Mouse (Mus musculus) Patski (cell line): ENCODE results near the gene Fbxl21. TPM values are rescaled to one million over a fixed set of nuclear protein-coding genes. Genes with fewer than 3 reads are reported as not detected.

ENCODE experiments used
- ATAC-seq: fragments of 100-300 bp; one replicate; pipeline ENCODE4 v1.8.0; 2021
- CTCF ChIA-PET: fragments of 350-600 bp; sonication (Branson Sonifier 250); formaldehyde crosslinking; loops from one replicate; lab custom pipeline; 2022; ENCODE audit warnings: inconsistent platforms; lab: Charles Lee
- POLR2A ChIA-PET: fragments of 350-600 bp; sonication (Branson Sonifier 250); formaldehyde crosslinking; loops from one replicate; lab custom pipeline; 2022; ENCODE audit warnings: antibody characterized with exemption, inconsistent platforms; lab: Charles Lee
- DNase-seq: peaks from one replicate; pipeline ENCODE4 v3.0.0-alpha.2; 2011; ENCODE audit warnings: low read depth, low spot score
- H3K27me3 ChIP-seq: fragments of 371-371 bp; one replicate; pipeline ENCODE4 v1.5.1; 2021
- CTCF ChIP-seq: fragments of 100-300 bp; IDR thresholded peaks from one replicate; pipeline ENCODE4 v1.5.1; 2021
- in situ Hi-C: fragments of 300-500 bp; cut with MboI; formaldehyde crosslinking; loops from 3 replicates; pipeline ENCODE4 v1.11.1; 2018; ENCODE audit warnings: low pct_unique_long_range_greater_than_20kb, mixed read lengths
- polyA plus RNA-seq: library from polyadenylated mRNA; unstranded; gene quantifications from one replicate; pipeline ENCODE4 v1.2.3, GENCODE M21; 2021

Fbxl21 gene
- polyA plus RNA-seq, 1 experiment from 2014 or later = 3.8 TPM

DNA sequence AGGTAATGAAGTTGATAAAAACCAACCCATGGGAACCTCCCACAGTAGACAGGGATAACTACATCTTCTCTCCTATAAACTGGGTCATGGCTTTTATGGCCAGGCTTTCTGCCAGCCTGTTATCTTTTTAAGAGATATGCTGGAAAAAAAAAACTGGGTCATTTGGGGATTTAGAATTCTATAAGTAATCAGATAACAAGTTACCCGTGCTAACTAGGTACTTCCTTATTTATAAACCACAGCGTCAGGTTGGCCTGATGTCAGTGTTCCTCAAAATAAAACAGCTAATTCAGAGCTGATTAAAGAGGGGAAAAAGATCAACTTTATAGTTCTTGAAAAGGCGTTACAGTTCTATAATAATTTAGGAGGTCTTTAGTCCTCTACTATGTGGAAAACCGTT, 6.8 kb downstream of the Fbxl21 start:
- ChIA-PET POLR2A (no interaction called here), CTCF (no interaction called here)
- in situ Hi-C loops = no loop called here
- H3K27me3 ChIP-seq = no peaks in the 10 kb centered on the region
- ATAC-seq (no peak), DNase-seq (no peak)
- no peak for TF ChIP-seq CTCF

- ATAC-seq (no peak), DNase-seq (no peak)
- H3K27me3 ChIP-seq = no peaks in the 10 kb centered on the region
- ChIA-PET POLR2A (no interaction called here), CTCF (interaction anchor here (0.9 to 2.1 kb wide), 2 partner anchors 9 to 10 kb away, joined by 4 to 5 read pairs; no protein-coding TSS in a partner anchor)
- TF ChIP-seq CTCF = no peak
- in situ Hi-C loops = no loop called here
These were observed 7.4 kb downstream of the Fbxl21 start for GRCm38 (mm10) chr13:56529685-56530084.

- H3K27me3 ChIP-seq = no peaks in the 10 kb centered on the region
- in situ Hi-C loops = no loop called here
- no peak for ATAC-seq
- no peak for DNase-seq
- ChIA-PET CTCF (no interaction called here), POLR2A (no interaction called here)
- no peak for TF ChIP-seq CTCF
These were observed 12.7 kb downstream of the Fbxl21 start for GRCm38 (mm10) chr13:56534931-56535330.

DNA sequence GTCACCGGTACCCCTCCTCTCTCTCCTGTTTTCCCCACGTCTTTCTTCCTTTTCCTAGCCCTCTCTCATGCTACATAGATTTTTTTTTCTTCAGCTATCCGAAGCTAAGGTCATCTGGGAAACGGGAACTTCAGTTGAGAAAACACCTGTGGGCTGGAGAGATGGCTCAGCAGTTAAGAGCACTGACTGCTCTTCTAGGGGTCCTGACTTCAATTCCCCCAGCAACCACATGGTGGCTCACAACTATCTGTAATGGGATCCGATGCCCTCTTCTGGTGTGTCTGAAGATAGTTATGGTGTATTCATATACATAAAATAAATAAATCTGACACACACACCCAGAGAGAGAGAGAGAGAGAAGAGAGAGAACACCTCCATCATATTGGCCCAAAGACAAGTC, 13.3 kb downstream of the Fbxl21 start:
- ChIA-PET POLR2A (no interaction called here), CTCF (no interaction called here)
- H3K27me3 ChIP-seq = no peaks in the 10 kb centered on the region
- DNase-seq (no peak), ATAC-seq (no peak)
- TF ChIP-seq CTCF = peak; percentile 39
- in situ Hi-C loops = no loop called here

DNA sequence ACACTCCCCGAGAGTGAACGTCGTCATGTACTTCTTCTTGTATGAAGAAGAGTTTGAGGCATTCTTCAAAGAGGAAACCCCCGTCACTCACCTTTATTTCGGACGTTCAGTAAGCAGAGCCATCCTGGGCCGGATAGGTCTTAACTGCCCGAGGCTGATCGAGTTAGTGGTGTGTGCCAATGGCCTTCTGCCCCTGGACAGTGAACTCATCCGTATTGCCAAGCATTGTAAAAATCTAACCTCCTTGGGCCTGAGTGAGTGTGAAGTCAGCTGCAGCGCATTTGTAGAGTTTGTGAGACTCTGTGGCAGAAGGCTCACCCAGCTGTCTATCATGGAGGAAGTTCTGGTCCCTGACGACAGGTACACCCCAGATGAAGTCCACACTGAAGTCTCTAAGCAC, 14.8 kb downstream of the Fbxl21 start:
- POLR2A ChIA-PET = no interaction called here
- CTCF ChIA-PET = no interaction called here
- no peak for TF ChIP-seq CTCF
- ATAC-seq = no peak
- DNase-seq = no peak
- in situ Hi-C loops = no loop called here
- no peaks in the 10 kb centered on the region for H3K27me3 ChIP-seq

- H3K27me3 ChIP-seq = no peaks in the 10 kb centered on the region
- ATAC-seq (no peak), DNase-seq (no peak)
- ChIA-PET CTCF (interaction anchor here (0.6 to 1.4 kb wide), 5 partner anchors 9 to 103 kb away, joined by 3 to 4 read pairs (median 4); partner anchors contain the start of gene Lect2), POLR2A (no interaction called here)
- peak; percentile 58 for TF ChIP-seq CTCF
- in situ Hi-C loops = no loop called here
These were observed 17.6 kb downstream of the Fbxl21 start for GRCm38 (mm10) chr13:56539846-56540245.

DNA sequence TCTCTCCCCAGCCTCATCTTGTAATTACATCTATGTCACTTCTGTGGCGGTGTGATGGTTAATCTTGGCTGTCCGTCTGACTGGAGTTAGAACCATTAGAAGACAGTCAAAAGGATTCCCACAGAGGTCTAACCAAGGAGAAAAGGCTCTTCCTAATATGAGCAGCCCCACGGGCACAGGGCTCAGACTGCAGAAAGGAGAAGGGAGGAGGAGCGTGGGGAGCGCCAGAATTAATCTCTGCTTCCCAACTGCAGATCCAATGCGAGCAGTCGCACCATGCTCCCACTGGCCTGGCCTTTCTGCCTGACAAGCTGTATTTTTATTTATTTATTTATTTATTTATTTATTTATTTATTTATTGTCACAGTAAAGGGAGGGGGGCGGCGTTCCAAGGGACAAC, 21.5 kb downstream of the Fbxl21 start:
- TF ChIP-seq CTCF = no peak

DNA sequence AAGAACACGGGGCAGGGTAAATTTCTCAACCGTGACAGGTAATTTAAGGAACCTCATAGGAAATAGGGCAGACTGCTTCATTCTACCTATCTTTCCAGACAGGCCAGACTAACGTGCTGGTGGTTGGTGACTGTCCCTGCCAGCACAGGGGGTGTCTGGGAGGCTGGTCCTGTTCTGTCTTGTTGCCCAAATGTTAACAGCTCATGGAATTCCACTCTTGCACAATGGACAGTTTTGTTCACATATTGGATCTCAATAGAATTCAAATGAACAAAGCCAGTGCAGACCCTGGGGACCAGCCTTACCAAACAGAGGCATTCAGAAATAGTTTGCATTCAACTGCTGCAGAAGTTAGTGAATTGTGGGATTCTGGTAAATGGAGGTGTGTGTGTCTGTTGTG, 22.7 kb downstream of the Fbxl21 start:
- in situ Hi-C loops = loop anchor here (5.0 kb wide), 1 partner anchor 68 kb away; no protein-coding TSS in a partner anchor
- CTCF ChIA-PET = interaction anchor here (1.2 kb wide), 1 partner anchor 10 kb away, joined by 3 read pairs; no protein-coding TSS in a partner anchor
- DNase-seq (no peak), ATAC-seq (no peak)
- H3K27me3 ChIP-seq = no peaks in the 10 kb centered on the region
- no peak for TF ChIP-seq CTCF
- POLR2A ChIA-PET = no interaction called here

More for the DNA sequence above, 21.5 kb downstream of the Fbxl21 start:
- no peaks in the 10 kb centered on the region for H3K27me3 ChIP-seq
- POLR2A ChIA-PET = no interaction called here
- CTCF ChIA-PET = no interaction called here
- ATAC-seq (no peak), DNase-seq (no peak)
- in situ Hi-C loops = no loop called here

DNA sequence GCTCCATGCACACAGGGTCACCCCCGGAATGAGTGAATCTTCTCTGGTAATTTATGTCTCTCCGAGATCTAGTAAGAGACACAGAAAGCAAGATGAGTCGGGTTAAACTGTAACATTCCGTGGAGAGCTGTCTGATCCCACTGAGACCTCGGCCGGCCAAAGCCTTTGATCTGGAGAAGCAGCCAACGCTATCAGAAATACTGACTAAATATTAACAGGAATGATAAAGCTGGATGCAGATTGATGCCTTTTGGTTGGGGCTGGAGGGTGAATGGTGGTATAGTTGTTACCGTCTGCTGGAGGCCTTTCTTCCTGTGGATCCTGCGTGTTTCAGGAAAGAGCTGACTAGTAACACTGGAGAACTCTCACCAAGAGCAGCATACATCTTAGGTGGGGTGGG, 26.1 kb downstream of the Fbxl21 start, which contains the start of gene Lect2:
Lect2 (minus strand) TSS at position 102 of the 400 bp plus-strand sequence.
- TF ChIP-seq CTCF = no peak
- CTCF ChIA-PET = interaction anchor here (1.8 kb wide), 1 partner anchor 9 kb away, joined by 4 read pairs; no protein-coding TSS in a partner anchor

DNA sequence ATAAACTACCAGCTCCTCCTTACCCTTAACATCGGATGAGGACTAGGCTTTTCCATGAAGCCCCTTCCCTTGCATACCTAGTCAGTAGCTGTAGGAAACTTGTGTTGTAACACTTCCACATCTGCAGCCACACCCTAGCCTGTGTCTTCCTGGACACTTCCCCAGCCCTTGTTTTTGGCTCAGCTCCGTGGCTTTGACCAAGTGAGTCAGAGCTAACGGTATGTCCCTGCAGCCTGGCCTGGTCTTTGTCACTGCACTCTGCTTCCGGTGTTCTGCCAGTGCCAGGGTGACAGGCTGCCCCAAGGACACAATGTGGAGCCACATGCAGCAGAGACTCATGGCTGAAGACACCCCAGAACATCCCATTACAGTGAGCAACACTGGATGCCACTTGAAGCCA, 27.1 kb downstream of the Fbxl21 start:
- DNase-seq = no peak
- in situ Hi-C loops = loop anchor here (5.0 kb wide), 1 partner anchor 72 kb away; no protein-coding TSS in a partner anchor
- POLR2A ChIA-PET = no interaction called here
- no peaks in the 10 kb centered on the region for H3K27me3 ChIP-seq
- CTCF ChIA-PET = interaction anchor here (1.8 kb wide), 1 partner anchor 10 kb away, joined by 4 read pairs; no protein-coding TSS in a partner anchor
- TF ChIP-seq CTCF = no peak
- no peak for ATAC-seq

More for the DNA sequence above, 26.1 kb downstream of the Fbxl21 start, which contains the start of gene Lect2:
- no peak for ATAC-seq
- in situ Hi-C loops = loop anchor here (5.0 kb wide), 1 partner anchor 71 kb away; no protein-coding TSS in a partner anchor
- no peaks in the 10 kb centered on the region for H3K27me3 ChIP-seq
- no peak for DNase-seq
- POLR2A ChIA-PET = no interaction called here

DNA sequence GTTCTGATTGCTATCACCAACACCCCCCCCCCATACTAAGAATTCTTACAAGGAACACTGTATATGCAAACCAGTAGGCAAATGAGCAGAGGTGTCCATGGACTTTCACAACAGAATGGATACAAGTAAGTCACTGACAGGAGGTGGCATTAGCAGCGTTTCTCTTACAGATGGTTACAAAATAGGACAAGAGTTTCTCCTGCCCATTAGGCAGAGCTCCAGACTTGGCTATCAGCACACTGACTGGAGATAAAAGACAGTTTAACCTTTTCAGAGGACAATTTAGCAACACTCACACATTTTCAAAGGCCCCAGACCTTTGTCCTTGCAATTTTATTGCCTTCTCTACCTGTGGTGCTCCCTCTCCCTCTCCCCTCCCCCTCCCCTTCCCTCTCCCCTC, 28.3 kb downstream of the Fbxl21 start:
- DNase-seq (no peak), ATAC-seq (no peak)
- ChIA-PET POLR2A (no interaction called here), CTCF (interaction anchor here (0.9 kb wide), 2 partner anchors 10 to 13 kb away, joined by 3 to 4 read pairs; no protein-coding TSS in a partner anchor)
- no peaks in the 10 kb centered on the region for H3K27me3 ChIP-seq
- in situ Hi-C loops = no loop called here
- no peak for TF ChIP-seq CTCF
